Mouse (Mus musculus): ENCODE data around the gene Fmnl1. TPM values are rescaled to one million over a fixed set of nuclear protein-coding genes. Genes with fewer than 3 reads are reported as not detected.

The Fmnl1 gene
- polyA plus RNA-seq, 1 experiment, result 3.7 TPM

DNA sequence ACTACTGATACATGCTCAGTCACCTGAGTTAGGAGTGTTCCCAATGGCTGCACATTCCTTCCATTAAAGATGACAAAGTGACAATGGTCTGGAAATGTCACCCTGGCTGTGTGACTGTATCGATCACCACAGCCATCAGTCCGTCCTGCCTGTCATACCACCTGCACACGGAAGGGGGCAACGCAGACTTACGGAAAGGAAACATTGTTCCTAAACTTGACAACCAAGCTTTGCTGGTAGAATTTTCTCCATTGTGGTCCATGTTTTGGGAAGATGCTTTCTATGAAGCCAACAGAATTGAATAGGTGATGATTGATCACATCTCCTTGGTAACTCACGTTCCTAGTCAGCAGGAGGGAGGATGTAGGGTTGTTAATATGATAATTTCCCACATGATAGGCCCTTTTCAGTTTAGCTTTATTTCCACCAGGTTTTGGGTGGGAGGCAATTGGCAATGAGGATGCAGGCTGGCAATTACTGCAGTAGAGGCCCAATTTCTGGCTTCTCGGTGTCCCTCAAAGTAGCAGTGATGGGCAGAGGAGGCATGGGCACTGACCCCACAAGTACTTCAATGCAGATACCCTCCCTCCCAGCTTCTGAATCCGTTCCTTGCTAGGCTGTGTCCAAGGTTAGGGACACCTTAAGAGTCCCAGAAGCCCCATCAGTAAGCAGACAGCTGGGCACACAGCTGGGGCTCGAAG lies 2.1 kb upstream of the Fmnl1 start:
- no peak overlapping the region for H3ac ChIP-seq (ENCODE audit: control insufficient read depth, insufficient read length, low read depth)
- no peak overlapping the region for H3K4me3 ChIP-seq (ENCODE audit: insufficient read depth, poor library complexity, severe bottlenecking)
- no peaks in the 10 kb centered on the region for H3K36me3 ChIP-seq (ENCODE audit: control insufficient read depth, insufficient read depth)
- H3K79me3 ChIP-seq (ENCODE audit: low read depth), result no peaks in the 10 kb centered on the region
- no peaks in the 10 kb centered on the region for H3K27me3 ChIP-seq (ENCODE audit: control insufficient read depth, insufficient read depth, insufficient read length)
- no peaks in the 10 kb centered on the region for H3K79me2 ChIP-seq (ENCODE audit: control insufficient read depth, insufficient read depth)
- TF ChIP-seq FOSL1 (IDR thresholded peaks at IDR 0.05; ENCODE audit: insufficient read depth, low read length, poor library complexity, severe bottlenecking) (no peak), CTCF (IDR thresholded peaks at IDR 0.05; ENCODE audit: control insufficient read depth, insufficient read depth, insufficient read length) (peak; percentile 94)

DNA sequence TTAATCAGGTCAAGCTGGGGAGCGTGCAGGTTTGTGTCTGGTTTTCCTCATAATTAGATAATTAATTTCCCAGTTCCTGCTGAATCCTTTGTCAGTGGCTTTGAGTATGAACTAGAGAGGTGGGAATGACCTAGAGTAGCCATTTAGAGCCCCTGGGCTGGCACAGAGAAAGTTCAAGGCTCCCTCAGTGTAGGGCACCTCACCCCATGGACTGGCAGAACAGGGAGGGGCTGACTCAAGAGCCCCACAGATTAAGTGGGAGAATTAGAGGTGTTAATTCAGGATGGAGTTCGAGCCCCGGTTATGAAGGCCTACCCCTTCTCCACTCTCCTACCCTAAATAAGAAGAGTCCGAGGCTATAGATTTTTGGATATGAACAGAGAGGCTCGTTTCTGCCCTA lies 1.2 kb upstream of the Fmnl1 start:
- TF ChIP-seq FOSL1 (IDR thresholded peaks at IDR 0.05; ENCODE audit: insufficient read depth, low read length, poor library complexity, severe bottlenecking) (no peak), MYOD1 (IDR thresholded peaks at IDR 0.05; ENCODE audit: control insufficient read depth, insufficient read length, low read depth) (no peak), MAX (IDR thresholded peaks at IDR 0.05) (no peak), USF1 (IDR thresholded peaks at IDR 0.05; ENCODE audit: low read depth) (no peak), CTCF (IDR thresholded peaks at IDR 0.05; ENCODE audit: control insufficient read depth, insufficient read depth, insufficient read length) (no peak), CEBPB (IDR thresholded peaks at IDR 0.05; ENCODE audit: low read depth) (no peak), MYOG (IDR thresholded peaks at IDR 0.05; ENCODE audit: control insufficient read depth, extremely low read depth, insufficient read length) (no peak)
- Histone ChIP-seq H3K36me3 (ENCODE audit: control insufficient read depth, insufficient read depth) (no peaks in the 10 kb centered on the region), H3K27me3 (ENCODE audit: control insufficient read depth, insufficient read depth, insufficient read length) (no peaks in the 10 kb centered on the region), H3K79me3 (ENCODE audit: low read depth) (no peaks in the 10 kb centered on the region), H3K4me3 (ENCODE audit: insufficient read depth, poor library complexity, severe bottlenecking) (no peak overlapping the region), H3K79me2 (ENCODE audit: control insufficient read depth, insufficient read depth) (no peaks in the 10 kb centered on the region), H3ac (ENCODE audit: control insufficient read depth, insufficient read length, low read depth) (no peak overlapping the region)

DNA sequence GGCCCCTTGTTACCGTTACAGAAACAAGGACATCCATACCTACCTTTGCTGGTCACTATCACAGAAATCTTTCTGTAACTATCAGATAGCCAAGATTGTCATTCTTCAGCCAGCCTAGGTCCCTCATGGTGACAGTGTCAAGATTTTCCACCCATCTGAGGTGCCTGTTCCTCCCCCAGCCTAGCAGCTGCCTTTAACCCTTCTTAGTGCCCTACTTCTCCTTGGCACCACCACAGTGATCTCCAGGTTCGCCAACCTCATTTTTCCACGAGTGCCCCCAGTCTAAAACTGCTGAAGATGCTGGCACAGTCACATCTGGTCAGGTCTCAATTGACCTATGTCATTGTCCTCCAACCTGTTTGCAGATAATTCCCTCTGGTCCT lies 805 bp upstream of the Fmnl1 start:
- no peak overlapping the region for H3K4me3 ChIP-seq (ENCODE audit: insufficient read depth, poor library complexity, severe bottlenecking)
- no peaks in the 10 kb centered on the region for H3K27me3 ChIP-seq (ENCODE audit: control insufficient read depth, insufficient read depth, insufficient read length)
- no peaks in the 10 kb centered on the region for H3K36me3 ChIP-seq (ENCODE audit: control insufficient read depth, insufficient read depth)
- TF ChIP-seq MYOD1 (IDR thresholded peaks at IDR 0.05; ENCODE audit: control insufficient read depth, insufficient read length, low read depth) (no peak), CTCF (IDR thresholded peaks at IDR 0.05; ENCODE audit: control insufficient read depth, insufficient read depth, insufficient read length) (no peak), MYOG (IDR thresholded peaks at IDR 0.05; ENCODE audit: control insufficient read depth, extremely low read depth, insufficient read length) (no peak), USF1 (IDR thresholded peaks at IDR 0.05; ENCODE audit: low read depth) (no peak), MAX (IDR thresholded peaks at IDR 0.05) (no peak), CEBPB (IDR thresholded peaks at IDR 0.05; ENCODE audit: low read depth) (no peak), FOSL1 (IDR thresholded peaks at IDR 0.05; ENCODE audit: insufficient read depth, low read length, poor library complexity, severe bottlenecking) (no peak)
- no peaks in the 10 kb centered on the region for H3K79me2 ChIP-seq (ENCODE audit: control insufficient read depth, insufficient read depth)
- H3K79me3 ChIP-seq (ENCODE audit: low read depth), result no peaks in the 10 kb centered on the region
- no peak overlapping the region for H3ac ChIP-seq (ENCODE audit: control insufficient read depth, insufficient read length, low read depth)

DNA sequence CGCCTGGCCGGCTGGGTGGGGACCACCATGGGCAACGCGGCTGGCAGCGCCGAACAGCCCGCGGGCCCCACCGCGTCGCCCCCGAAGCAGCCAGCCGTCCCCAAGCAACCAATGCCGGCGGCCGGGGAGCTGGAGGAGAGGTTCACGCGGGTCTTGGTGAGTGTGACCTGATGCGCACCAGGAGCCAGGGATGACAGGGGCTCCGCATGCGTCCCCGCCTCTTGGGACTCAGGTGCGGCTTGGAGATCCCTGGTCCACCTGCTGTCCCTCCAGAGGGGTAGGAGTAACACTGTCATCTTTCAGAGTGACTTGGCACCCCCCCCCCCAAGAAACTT lies 346 bp downstream of the Fmnl1 start:
- no peaks in the 10 kb centered on the region for H3K36me3 ChIP-seq (ENCODE audit: control insufficient read depth, insufficient read depth)
- no peaks in the 10 kb centered on the region for H3K79me2 ChIP-seq (ENCODE audit: control insufficient read depth, insufficient read depth)
- TF ChIP-seq USF1 (IDR thresholded peaks at IDR 0.05; ENCODE audit: low read depth) (no peak), CTCF (IDR thresholded peaks at IDR 0.05; ENCODE audit: control insufficient read depth, insufficient read depth, insufficient read length) (no peak), MYOG (IDR thresholded peaks at IDR 0.05; ENCODE audit: control insufficient read depth, extremely low read depth, insufficient read length) (no peak), FOSL1 (IDR thresholded peaks at IDR 0.05; ENCODE audit: insufficient read depth, low read length, poor library complexity, severe bottlenecking) (no peak), MAX (IDR thresholded peaks at IDR 0.05) (no peak)
- H3ac ChIP-seq (ENCODE audit: control insufficient read depth, insufficient read length, low read depth), result peak overlapping the region; percentile 49
- H3K4me3 ChIP-seq (ENCODE audit: insufficient read depth, poor library complexity, severe bottlenecking), result peak overlapping the region; percentile 27
- no peaks in the 10 kb centered on the region for H3K79me3 ChIP-seq (ENCODE audit: low read depth)
- H3K27me3 ChIP-seq (ENCODE audit: control insufficient read depth, insufficient read depth, insufficient read length), result no peaks in the 10 kb centered on the region

DNA sequence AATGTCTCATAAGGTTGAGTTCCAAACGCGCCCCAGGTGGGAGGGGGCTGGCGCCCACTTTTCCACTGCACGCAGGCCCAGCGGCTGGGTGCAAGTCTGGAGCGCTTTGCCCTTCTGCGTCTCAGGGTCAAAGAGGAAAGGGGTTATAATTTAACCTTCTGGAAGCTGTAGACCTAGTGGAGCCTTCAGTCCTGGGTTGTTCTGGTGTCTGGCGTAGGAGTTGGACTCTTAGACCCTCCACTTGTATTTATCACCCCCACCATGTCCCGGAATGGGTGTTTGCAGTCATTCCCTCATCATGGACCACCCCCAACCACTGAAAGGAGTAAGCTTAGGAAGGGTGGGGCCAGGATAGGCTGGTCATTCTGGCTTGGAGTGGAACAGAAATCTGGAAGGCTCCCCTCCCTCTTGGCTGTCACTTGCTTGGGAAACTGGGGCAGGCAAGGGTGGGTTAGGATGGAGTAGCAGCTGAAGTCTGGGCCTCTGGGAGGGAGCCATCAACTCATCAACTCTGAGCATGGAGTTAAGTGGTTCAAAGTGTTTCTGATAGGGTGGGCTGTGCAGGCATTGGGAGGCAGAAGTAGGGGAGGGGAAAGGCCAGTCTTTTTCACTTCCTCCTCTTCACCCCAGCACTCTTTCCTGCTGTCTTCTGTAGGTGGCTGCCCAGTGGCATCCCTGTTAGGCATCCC lies 940 bp downstream of the Fmnl1 start:
- no peak for TF ChIP-seq MAX (IDR thresholded peaks at IDR 0.05)
- TF ChIP-seq CEBPB (IDR thresholded peaks at IDR 0.05; ENCODE audit: low read depth), result no peak
- TF ChIP-seq MYOG (IDR thresholded peaks at IDR 0.05; ENCODE audit: control insufficient read depth, extremely low read depth, insufficient read length), result no peak
- no peak for TF ChIP-seq USF1 (IDR thresholded peaks at IDR 0.05; ENCODE audit: low read depth)

DNA sequence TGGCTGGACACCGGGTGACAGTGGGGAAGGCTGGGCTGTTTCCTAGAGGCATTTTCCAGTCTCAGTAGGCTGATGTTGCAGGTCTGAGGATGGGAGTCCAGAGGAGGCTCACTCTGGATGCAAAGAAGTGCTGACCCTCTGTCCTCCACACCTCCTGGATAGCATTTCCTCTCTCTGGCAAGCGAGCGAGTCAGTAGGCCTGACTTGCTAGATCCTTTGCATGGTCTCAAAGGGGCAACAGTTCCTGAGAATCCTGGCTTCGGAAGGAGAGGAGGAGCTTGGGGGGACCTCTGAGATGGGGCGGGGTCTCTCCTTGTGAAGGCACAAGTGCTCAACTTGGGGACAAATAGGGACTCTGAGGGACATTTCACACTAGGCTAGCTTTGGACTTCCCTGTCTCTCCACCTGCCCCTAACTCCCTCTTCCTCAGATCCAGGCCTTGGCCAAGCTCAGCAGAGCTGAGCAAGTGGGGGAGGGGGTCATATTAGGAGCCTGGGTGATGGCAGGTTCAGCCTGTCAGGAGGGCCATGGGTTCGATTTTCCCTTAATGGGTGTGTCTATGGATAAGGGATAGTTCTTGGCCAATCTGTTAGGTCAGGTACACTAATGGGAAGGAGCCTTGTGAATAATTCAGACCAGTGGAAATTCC lies 1.6 kb downstream of the Fmnl1 start:
- H3ac ChIP-seq (ENCODE audit: control insufficient read depth, insufficient read length, low read depth), result no peak overlapping the region
- H3K36me3 ChIP-seq (ENCODE audit: control insufficient read depth, insufficient read depth), result no peaks in the 10 kb centered on the region
- H3K4me3 ChIP-seq (ENCODE audit: insufficient read depth, poor library complexity, severe bottlenecking), result no peak overlapping the region
- no peaks in the 10 kb centered on the region for H3K79me3 ChIP-seq (ENCODE audit: low read depth)
- no peak for TF ChIP-seq MAX (IDR thresholded peaks at IDR 0.05)
- TF ChIP-seq FOSL1 (IDR thresholded peaks at IDR 0.05; ENCODE audit: insufficient read depth, low read length, poor library complexity, severe bottlenecking), result no peak
- no peak for TF ChIP-seq MYOD1 (IDR thresholded peaks at IDR 0.05; ENCODE audit: control insufficient read depth, insufficient read length, low read depth)
- TF ChIP-seq CEBPB (IDR thresholded peaks at IDR 0.05; ENCODE audit: low read depth), result no peak
- no peak for TF ChIP-seq USF1 (IDR thresholded peaks at IDR 0.05; ENCODE audit: low read depth)
- TF ChIP-seq CTCF (IDR thresholded peaks at IDR 0.05; ENCODE audit: control insufficient read depth, insufficient read depth, insufficient read length), result no peak
- TF ChIP-seq MYOG (IDR thresholded peaks at IDR 0.05; ENCODE audit: control insufficient read depth, extremely low read depth, insufficient read length), result no peak
- H3K27me3 ChIP-seq (ENCODE audit: control insufficient read depth, insufficient read depth, insufficient read length), result no peaks in the 10 kb centered on the region
- peaks cover 6% of the 10 kb centered on the region for H3K79me2 ChIP-seq (ENCODE audit: control insufficient read depth, insufficient read depth)

More for the DNA sequence above, 940 bp downstream of the Fmnl1 start:
- Histone ChIP-seq H3K36me3 (ENCODE audit: control insufficient read depth, insufficient read depth) (no peaks in the 10 kb centered on the region), H3K79me2 (ENCODE audit: control insufficient read depth, insufficient read depth) (no peaks in the 10 kb centered on the region), H3K4me3 (ENCODE audit: insufficient read depth, poor library complexity, severe bottlenecking) (no peak overlapping the region), H3ac (ENCODE audit: control insufficient read depth, insufficient read length, low read depth) (no peak overlapping the region), H3K27me3 (ENCODE audit: control insufficient read depth, insufficient read depth, insufficient read length) (no peaks in the 10 kb centered on the region), H3K79me3 (ENCODE audit: low read depth) (no peaks in the 10 kb centered on the region)

All from C2C12 (cell line).